Mouse (Mus musculus): Measurements from ENCODE around the gene Slc36a1.

Gene Slc36a1

DNA sequence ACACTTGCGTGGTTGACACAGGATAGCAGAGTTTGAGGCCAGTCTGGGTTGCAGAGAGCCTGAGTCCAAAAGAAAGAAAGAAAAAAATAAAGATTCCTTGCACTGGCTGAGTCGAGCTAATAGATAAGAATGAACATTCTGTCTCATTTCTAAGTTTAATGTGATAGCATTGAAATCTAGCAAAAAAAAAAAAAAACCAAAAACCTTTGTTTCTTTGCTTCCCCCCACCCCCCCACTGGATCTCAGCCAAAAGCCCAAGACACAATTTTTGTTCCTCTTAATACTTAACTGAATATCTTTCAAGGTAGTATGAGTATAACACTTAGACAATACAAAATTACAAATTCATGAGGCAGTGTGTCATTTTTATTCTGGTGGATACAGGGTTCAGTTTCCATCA is 4.9 kb downstream of the Slc36a1 start:
- no peak for DNase-seq (ENCODE audit: low spot score in 2 of 2)

DNA sequence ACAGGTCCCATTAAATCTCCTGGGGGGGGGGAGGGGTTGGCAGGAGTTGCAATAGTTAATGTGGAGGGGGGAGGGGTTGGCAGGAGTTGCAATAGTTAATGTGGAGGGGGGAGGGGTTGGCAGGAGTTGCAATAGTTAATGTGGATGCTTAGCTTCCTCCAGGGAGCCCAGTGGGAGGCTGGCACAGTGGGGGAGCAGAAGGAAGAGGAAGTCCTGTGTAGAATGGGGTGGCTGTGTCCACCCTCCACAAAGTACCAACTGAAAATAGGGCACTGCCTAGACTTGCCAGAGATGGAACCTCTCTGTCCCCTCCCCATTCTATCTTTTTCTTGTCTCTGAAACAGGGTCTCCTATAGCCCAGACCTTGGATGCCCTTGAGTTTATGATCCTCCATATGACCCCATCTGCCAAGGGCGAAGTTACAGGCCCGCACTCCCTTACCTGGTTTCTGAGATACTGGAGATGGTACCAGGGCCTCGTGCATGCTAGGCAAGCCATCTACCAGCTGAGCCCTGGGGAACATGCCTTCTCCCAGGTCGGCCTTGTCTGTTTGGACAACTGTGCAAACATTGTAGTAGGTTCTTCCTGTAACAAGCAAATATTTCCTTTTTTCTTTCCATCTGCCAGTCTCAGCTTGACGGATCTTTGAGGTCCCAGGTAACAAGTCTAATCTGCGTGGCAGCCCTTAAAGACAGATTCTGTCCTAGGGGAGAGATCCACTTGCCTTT is 5.6 kb downstream of the Slc36a1 start:
- no peak for DNase-seq (ENCODE audit: low spot score in 2 of 2)

DNA sequence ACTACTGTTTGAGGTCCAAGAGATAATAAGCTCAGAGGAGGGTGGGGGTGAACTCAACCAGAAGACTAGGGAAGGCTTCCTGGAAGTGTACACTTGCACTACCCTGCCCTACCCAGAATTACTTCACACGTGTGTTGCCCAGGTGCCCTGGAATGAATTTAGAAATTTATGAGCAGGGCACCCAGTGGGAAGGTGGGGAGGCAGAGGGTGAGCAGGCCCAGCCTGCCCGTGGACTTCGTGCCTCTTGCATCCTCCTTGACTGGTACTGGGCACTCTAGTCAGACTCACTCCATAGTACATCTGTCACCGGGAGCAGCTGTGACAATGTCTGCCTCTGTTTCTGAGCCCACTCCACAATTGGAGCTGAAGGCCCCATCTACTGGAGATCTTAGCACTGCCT is 9.4 kb downstream of the Slc36a1 start:
- no peak for DNase-seq (ENCODE audit: low spot score in 2 of 2)

DNA sequence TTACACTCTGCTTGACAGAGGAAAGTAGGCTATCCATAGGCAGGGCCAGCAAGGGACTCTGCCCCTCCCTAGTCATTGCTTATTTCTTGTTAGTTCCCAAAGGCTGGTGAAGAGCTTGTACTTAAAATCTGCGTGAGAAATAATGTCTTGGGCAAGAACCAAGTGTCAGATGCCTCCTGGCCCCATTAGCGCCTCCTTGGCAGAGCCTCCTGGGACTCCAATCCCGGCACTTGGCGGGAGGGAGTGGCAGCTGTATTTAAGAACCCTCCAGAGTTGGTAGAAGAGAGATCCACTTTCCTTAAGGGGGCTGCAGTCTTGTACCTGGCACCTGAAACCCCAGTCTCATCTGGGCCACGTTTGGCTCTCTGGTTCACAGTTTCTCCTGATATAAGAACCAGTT is 10.0 kb downstream of the Slc36a1 start:
- DNase-seq (ENCODE audit: low spot score in 2 of 2): no peak

DNA sequence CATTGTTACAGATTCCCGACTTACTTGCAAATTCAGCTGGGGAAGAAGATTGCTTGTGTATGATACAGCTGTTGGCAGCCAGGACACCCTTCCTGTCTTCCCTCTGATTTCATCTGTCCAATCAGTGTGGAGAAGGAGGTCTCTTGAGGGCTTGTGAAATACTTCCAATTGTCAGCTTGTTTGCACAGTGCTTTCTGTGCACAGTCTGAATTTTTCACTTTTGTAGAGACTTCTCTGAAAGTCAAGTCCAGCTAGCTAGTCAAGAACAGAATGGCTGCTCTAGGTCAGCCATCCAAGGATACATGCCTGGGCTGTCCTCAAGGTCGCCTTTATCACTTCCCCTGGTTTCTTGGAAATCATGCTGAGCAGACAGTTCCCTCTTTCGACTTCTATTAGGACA is 10.8 kb downstream of the Slc36a1 start:
- DNase-seq (ENCODE audit: low spot score in 2 of 2): no peak

DNA sequence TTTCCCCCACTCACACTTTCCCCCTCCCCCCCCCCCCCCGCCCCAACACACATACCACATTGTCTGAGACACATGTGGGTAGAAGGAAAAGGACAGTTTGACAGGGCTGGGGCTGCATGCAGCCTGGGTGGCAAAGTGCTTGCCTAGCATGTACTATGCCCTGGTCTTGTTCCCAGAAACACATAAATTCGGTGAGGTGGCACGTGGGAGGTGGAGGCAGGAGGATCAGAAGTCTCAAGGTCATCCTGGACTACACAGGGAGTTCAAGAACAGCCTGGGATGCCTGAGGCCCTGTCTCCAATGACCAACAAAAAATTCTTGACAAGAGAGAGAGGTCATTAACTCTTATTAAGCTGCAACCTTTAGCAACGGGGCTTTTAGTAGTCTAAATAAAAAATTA is 11.9 kb downstream of the Slc36a1 start:
- no peak for DNase-seq (ENCODE audit: low spot score in 2 of 2)

DNA sequence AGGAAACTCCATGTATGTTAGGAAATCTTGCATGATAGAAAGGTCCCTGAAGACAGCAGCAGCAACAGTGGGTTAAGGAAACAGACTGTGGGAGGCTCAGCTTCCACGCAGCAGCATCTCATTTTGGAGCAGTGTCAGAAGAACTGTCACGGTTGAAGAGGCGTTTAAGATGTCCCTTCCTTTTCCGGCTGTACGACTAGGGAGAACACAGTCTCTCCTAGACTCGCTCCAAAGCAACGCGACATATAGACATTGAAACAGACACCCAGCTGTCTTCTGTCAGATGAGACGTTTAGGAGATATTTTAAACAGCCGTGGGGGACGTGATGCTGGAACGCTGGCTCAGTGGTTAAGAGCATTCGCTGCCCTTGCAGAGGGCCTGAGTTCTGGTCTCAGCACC is 12.7 kb downstream of the Slc36a1 start:
- peak; percentile 40 to 52 for DNase-seq (ENCODE audit: low spot score in 2 of 2)

DNA sequence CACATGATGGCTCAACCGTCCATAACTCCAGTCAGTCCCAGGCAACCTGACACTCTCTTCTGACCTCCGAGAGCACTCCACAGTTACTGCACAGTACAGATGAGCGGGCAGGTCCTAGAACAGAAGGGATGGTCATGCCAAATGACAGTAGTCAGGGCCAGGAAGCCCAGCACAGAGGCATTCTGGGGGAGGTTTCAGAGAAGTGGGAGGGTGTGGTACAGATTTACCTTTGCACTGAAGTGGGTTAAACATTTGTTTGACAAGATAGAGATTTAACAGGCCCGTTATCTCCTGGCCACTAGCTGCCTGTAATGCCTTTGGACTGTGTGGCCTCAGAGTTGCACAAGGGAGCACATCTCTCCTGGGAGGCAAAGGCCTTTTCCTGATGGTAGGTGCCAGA is 13.3 kb downstream of the Slc36a1 start:
- no peak for DNase-seq (ENCODE audit: low spot score in 2 of 2)

DNA sequence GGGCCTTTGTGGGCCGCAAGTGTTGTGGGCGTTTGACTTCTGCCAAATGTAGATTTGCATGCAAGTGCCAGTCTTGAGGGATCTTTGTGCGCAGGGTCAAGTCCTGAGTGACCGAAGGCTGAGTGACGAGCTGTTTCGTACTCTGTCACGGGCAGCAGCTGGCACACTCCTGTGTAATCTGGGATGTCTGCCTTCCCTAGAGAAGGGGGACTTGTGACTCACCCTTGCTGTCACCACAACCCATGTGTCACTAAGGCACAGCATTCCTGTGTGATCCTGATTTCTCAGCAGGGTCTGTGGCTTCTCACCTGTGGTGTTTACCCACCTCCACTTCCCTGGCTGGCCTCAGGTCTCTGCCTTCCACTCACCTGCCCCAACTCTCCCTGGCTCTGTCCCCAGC is 13.7 kb downstream of the Slc36a1 start:
- DNase-seq (ENCODE audit: low spot score in 2 of 2): no peak

DNA sequence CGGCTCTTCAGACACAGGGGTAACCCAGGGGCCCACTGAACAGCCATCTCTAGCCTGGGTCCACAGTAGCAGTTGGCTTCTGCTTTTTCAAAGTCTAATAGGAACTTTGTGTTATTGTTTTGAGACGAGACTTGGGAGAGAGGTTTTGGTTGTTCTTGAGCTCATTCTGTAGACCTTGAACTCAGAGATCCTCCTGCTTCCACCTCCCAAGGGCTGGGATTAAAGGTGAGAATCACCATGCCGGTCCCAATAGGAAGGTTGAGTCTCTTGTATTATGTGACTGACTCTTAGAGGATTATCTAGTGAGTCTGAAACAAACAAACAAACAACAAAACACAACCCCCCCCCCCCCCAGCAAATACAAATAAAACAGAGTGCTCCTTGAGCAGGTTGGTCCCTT is 14.3 kb downstream of the Slc36a1 start:
- no peak for DNase-seq (ENCODE audit: low spot score in 2 of 2)

DNA sequence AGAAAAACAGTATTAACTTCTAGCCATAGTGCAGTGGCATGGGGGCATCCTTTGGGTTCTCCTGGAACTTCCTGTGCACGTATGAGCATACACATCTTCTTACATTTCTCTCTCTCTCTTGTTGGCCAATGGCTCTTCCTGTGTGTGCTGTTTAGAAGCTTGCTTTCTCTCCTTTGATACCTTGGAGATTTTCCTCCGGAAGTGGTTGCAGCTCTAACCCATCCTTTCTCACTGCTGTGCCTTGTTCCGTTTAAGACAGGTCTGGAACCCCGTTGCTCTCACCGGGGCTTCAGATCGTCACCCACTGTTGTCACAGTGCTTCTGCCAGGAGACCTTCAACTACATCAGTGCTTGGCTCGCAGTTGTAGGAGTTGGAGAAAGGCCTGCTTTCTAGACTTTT is 17.2 kb downstream of the Slc36a1 start:
- DNase-seq (ENCODE audit: low spot score in 2 of 2): no peak

DNA sequence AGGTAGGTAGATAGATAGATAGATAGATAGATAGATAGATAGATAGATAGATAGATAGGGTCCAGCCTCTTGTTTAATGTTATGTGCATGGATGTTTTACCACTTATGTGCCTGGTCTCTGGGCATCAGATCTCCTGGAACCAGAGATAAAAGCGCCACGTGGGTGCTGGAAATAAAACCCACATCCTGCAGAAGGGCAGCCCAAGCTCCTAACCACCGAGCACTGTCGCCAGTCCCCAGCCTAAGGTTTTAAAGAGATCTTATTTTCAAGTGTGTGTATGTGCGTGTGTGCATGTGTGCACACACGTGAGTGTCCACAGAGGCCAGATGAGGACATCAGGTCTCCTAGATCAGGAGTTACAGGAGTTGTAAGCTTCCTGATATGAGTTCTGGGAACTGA is 26.9 kb downstream of the Slc36a1 start:
- DNase-seq (ENCODE audit: low spot score in 2 of 2): no peak

DNA sequence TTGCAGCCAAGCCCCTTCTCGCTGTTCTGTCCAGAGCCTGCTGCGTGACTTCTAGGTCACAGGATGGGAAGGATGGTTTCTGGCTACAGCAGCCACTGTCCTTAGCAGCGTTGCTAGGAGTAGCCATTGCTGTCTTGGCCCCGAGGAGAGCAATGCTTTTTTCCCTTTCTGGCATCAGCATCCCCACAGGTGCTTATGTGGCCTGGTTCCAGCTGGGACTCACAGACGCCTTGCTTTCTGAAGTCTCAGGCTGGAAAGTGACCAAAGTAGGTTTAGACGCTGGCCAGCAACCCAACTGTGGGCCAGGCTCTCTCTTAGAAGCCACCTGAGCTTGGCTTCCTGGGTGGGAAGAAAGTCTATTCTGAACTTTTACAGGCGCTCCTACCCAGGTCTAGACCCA is 30.1 kb downstream of the Slc36a1 start:
- no peak for DNase-seq (ENCODE audit: low spot score in 2 of 2)

DNA sequence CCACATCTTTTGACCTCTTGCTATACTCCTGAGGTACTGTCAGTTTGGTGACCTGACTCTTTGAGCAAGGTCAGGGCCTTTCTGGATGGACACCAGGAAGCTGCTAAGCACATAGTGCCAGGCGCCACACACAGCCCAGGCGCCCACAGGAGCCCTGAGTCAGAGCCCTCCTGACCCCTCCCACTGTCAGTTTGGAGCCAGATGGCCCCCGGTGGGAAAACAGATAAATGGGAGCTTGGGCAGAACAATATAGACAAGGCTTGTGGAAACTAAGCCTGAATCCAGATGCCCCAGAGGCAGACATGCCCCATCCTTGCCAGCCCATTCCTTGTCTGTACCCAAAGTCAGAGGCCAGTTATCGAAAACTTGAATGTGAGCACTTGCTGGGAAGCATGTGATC is 30.6 kb downstream of the Slc36a1 start:
- no peak for DNase-seq (ENCODE audit: low spot score in 2 of 2)

DNA sequence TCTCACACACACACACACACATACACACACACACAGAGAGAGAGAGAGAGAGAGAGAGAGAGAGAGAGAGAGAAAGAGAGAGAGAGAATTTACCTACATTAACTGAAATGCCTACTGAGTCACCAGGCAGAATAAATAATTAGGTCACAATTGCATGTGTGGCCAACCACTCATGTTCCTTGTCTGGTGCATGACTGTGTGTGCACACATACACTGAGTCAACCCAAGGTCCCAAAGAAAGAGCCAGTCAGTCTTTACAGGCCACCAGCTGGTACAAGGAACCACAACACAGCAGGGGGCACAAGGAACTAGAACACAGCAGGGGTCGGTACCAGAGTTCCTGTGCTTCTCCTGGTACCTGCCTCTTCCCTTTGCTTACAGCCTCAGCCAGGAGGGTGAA is 32.7 kb downstream of the Slc36a1 start:
- DNase-seq (ENCODE audit: low spot score in 2 of 2): no peak

DNA sequence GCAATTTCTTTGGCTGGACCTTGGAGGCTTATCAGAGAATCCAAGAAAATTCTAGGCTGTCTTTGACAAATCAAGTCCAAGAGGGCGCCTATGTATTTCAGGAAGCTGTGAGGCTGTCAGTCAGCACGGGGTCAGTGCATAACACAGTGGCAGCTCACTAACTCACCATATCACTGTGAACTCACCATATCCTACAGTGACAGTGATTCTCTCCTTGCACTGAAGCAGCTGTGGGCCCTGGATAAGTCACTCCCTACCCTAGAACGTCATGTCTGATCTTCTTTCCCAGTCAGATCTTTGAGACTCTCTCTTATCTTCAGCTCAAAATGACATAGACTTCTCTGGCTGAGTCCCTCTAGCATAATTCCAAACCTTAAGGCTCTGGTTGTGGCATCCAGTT is 35.3 kb downstream of the Slc36a1 start:
- no peak for DNase-seq (ENCODE audit: low spot score in 2 of 2)

DNA sequence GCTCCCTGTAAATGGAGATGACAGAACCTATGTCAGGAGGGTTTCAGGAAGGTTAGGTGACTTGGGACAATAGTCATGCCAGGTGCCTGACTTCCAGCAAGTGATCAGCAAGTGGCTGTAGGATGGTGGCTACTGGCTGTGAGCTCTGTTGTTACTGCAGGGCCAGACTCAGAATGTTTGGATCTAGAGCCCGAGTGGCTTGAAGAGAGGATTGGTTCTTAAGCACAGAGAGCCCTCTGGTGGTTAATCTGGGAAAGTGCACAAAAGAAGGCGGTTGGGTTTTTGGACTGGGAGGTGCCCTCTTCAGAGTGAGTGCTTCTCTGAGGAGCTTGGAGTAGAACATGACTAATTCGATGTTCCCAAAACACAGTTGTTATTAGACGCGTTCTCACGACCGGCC is 36.4 kb downstream of the Slc36a1 start:
- DNase-seq (ENCODE audit: low spot score in 2 of 2): peak; percentile 79 to 80

DNA sequence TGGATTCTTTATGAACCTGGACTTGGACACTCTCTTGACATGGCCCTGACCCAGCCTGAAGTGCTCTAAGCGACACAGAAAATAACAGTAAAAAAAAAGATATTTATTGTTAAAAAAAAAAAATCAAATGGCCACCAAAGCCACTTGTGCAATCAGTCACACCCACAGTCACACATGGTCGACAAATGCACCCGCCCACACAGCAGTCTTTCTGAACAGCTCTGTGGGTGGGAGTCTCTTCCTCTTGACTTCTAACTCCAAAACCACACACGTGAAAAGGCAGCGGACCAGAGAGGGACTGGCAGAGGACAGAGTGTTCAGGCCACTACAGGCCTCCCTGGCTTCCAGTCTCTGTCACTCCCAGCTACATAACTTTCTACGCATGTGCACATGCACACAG is 46.4 kb downstream of the Slc36a1 start:
- DNase-seq (ENCODE audit: low spot score in 2 of 2): no peak

DNA sequence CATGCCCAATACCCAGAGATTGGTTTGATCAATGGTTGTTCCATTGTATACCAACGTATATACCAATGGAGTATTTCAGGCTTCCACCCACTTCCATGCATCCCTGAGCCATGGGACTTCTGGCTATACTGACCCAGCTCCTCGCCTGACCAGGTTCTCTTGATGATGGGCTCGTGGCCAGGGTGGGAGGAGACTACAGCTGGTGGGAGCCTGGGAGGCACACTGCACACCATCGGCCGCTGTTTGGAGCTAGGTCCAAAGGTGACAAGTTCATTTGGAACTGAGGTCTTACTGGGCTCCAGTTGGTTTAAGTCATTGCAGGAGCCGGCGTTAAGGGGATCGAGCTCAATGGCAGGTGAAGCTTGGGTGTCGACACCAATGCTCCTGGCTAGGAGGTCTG is 49.2 kb downstream of the Slc36a1 start:
- DNase-seq (ENCODE audit: low spot score in 2 of 2): no peak

DNA sequence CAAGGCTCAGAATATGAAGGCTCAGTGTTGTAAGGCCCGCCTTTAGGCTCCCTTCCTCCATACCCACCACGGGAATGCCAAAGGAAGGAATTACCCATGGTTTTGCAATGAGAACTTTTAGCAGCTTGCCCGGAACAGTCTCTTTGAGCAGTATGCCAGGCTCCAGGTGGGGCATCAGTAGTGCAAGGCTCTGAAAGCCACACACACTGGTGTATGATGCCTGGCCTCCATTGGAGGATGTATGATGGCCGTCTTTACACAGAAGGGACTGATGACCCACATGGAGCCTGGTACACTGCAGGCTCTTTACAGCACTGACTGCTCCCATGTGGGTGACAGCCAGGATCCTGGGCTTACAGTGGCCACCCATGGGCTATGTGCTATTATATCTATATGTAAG is 57.0 kb downstream of the Slc36a1 start:
- no peak for DNase-seq (ENCODE audit: low spot score in 2 of 2)

DNA sequence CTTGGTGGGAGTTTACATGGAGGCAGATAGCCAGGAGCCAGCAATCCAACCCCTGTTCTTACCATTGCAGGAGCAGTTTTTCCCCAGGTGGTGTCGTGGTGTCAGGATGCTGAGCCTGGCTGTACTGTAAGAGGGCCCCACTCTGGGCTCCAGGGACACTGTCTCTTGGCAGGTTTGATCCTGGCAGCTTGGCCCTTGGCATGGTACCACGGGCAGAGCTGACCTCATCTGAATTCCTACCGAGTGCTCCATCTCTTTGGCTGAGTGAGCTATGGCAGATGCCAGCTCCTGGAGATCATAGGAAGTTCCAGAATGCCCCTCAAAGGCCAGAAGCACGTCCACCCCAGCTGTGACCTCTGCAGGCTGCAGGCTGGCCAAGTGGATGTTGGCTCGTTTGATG is 57.9 kb downstream of the Slc36a1 start:
- peak; percentile 64 to 74 for DNase-seq (ENCODE audit: low spot score in 2 of 2)

DNA sequence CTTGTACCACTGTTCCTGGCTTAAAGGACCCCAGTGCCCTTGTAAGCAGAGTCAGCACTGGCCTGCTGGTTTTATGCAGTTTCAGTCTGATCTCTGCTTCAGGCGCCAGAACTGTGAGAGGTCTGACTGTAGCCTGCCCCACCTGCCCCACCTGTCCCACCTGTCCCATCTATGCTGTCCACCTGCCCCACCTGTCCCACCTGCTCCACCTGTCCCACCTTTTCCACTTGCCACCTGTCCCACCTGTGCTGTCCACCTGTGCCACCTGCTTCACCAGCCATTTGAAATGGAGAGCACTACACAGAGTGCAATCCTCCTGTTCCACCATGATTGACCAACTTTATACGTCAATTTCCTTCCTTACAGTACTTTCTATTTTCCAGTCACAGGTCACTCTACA is 60.2 kb downstream of the Slc36a1 start:
- no peak for DNase-seq (ENCODE audit: low spot score in 2 of 2)

DNA sequence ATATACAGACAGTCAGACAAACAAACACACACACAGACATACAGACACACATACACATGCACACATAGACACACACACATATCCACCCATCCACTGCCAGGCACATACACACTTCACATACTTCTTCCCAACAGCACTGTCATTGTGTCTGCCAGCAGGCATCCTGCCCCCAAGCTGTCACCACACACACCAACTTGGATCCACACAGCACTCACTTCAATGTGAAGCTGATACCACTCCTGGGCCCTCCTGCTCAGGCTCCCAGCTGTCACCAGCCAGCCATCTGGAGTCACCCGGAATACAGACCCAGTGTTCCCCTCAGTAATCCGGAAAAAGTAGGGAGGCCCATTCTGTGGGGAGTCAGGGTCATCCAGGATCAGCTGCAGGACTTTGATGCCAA is 61.5 kb downstream of the Slc36a1 start:
- peak; percentile 25 to 48 for DNase-seq (ENCODE audit: low spot score in 2 of 2)

DNA sequence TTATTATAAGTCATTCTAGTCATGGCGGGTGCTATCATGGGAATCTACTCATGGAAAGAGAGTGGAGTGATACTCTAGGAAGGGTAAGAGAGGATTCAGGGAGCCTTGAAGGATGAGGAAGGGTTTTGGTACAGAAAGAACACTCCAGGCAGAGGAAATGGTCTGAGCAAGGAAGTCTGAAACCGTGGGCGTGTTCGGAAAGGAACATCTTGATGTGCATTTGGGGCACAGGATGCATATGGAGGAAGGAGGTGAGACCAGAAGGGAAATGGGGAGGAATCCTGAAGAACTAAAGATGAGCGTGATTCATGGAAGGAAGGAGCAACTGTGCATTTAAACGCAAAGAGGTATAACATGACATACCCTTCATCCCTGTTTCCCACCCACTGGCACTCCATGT is 64.4 kb downstream of the Slc36a1 start:
- DNase-seq (ENCODE audit: low spot score in 2 of 2): no peak

All from right cerebral cortex, postnatal 10 days (tissue).